Mouse (Mus musculus): ENCODE data around the gene Nipbl.

Gene Nipbl

GRCm38 (mm10) chr15:8420909-8421308, 23.4 kb downstream of the Nipbl start:
- CTCF ChIA-PET, result no interaction called here

DNA sequence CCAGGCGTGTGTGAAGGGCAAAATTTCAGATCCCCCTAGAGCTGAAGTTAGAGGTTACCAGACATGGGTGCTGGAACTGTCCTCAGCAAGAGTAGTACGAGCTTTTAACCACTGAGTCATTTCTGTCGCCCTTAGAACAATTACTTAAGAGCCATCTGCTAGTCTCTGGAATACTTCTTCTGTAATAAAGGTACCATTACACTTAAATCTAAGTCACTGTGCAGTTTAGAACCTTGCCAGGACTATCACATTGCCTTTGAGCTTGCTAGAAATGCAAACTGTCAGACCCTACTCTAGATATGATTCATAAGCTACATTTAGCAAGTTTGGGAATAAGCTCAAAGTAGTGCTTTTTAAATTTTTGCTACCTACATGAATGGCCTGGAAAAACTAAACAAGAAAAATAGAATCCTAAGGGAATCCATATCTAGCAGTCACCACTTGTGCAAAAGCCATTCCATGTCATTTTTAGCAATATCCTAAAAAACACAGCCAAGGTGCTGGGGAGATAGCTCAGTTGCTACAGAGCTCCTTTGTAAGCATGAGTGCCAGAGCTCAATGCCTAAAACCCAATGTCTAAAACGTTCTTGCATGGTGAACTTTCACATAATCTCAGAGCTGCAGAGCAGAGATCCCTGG, 27.6 kb downstream of the Nipbl start:
- CTCF ChIA-PET, result no interaction called here

- CTCF ChIA-PET, result no interaction called here
These were observed 30.9 kb downstream of the Nipbl start for GRCm38 (mm10) chr15:8413356-8413755.

- CTCF ChIA-PET, result no interaction called here
These were observed 32.4 kb downstream of the Nipbl start for GRCm38 (mm10) chr15:8411873-8412272.

DNA sequence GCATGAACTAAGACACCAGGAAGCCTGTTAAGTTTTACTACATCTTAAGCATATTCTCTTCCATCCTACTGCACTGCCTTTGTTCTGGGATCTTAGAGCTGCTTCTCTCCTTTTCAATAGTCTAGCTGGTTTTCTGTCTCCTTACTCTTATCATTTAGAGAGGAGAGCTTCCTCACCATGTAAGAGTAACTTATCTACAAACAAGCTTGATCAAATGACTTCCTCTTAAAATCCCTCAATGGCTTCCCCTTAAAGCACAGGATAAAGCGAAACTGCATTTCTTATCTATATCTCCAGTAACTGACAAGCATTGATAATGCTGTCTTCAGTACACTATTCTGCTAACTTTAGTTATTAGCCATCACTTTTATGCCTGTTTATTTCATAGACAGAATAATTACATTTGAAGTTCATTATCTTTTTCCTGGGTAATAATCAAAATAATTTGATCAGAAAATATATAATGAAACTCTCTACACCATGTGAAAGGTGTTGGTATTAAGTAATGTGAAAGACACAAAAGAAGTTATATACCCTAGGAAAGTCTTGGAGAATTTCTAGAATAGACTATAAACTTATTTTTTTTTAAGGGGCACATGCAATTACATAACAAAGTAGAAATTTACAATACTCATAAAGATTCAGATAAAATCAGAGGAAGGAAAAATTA, 33.0 kb downstream of the Nipbl start:
- CTCF ChIA-PET, result no interaction called here

DNA sequence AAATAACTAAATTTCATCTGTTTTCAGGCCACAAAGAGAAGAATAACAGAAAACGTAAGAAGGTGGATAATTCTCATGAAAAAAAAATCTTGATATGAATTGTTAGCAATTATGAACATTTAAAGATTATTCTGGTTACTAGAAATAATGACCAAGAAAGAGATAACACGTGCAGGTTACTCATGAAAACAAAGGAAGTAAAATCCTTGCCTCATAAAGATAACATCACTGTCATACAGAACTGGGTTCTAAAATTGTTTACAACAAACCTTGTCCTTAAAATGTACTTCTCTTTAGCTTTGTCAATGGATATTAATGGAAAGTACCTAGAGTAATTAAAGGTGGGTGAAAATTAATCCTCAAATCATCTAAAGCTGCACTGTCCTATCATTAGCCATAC, 37.2 kb downstream of the Nipbl start:
- CTCF ChIA-PET, result interaction anchor here (0.6 kb wide), 1 partner anchor 25 kb away, joined by 3 read pairs; no protein-coding TSS in a partner anchor

GRCm38 (mm10) chr15:8406219-8406618, 38.0 kb downstream of the Nipbl start:
- CTCF ChIA-PET, result interaction anchor here (1.7 kb wide), 1 partner anchor 24 kb away, joined by 5 read pairs; no protein-coding TSS in a partner anchor

DNA sequence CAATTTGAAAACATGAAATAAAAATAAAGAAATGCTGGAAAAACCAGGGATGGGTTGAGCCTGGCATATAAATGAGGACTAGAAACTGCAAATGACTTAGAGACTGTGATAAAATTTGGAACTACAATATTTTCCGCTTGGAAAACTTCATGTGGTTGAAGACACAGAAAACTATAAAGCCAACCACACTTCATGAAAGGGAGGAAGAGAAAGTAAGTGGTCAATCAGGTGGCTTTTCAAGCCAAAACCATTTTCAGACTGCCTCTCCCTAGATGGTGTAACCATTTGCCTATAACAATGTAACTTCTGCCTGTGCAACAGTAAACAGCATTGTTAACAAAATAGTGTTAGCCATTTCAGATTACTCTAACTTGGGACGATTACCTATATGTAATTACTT, 41.7 kb downstream of the Nipbl start:
- CTCF ChIA-PET, result no interaction called here

DNA sequence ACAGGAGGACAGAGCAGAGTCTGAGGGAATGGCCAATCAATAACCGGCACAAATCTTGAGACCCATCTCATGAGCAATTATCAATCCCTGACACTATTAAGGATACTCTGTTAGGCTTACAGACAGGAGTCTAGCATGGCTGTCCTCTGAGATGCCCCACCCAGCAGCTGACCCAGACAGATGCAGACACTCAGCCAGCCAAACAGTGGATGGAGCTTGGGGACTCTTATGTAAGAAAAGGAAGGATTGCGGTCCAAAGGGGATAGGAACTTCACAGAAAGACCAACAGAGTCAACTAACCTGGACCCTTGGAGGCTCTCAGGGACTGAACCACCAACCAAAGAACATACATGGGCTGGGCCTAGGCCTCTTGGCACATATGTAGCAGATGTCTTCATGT, 42.7 kb downstream of the Nipbl start:
- CTCF ChIA-PET, result no interaction called here

DNA sequence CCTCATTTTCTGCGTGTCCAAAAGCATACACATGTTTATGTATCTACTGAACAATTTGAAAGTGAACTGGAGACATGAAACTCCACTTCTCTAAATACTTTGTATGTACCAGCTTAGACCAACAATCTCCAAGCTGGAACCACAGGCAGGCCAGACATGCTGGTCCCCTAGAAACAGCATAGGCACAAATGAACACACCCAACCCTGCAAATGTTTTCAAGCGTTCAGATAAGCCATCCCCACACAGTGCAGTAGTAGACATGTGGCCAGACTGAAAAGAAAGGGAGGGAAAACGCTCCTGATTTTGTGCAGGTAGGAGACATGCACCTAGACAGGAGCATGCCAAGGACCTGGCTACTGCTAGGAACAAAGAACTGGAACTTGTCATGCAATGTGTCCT, 52.5 kb downstream of the Nipbl start:
- CTCF ChIA-PET, result no interaction called here

DNA sequence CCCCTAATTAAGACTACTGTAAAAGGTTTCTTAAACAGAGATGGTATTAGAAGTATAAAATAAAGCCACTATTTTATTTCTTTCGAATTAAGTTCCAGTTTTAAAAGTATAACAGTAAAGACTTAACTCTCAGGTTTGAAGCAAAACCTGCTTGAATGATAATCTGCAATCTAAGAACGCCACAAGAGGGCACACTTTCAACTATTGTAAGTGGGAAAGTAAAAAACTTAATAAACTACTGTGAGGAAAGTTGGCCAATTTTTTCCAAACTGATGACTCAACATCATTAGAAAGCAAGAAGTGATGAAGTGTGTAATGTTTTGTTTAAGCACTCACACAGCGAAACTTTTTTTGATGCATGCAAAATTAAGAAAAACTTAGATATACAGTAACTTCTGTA, 62.0 kb downstream of the Nipbl start:
- CTCF ChIA-PET, result interaction anchor here (0.6 to 0.8 kb wide), 4 partner anchors 16 to 38 kb away, joined by 3 to 11 read pairs (median 4); no protein-coding TSS in a partner anchor

- CTCF ChIA-PET, result no interaction called here
These were observed 68.6 kb downstream of the Nipbl start for GRCm38 (mm10) chr15:8375657-8376056.

DNA sequence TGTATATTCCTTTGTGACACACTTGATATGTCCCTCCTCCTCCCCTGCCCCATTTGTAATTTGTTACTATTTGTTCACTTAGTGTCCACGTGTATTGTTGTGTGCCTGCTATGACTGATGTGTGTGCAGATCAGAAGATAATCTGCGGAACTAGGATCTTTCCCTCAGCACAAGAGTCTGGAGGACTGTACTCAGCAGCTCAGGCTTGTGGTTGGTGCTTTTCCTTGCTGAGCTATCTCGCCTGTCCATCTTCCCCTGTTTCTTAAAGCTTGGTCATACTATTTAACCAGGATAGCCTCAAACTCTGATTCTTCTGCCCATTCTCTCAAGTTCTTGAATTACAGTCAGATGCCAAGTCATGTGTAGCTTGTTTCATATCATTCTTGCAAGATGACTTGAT, 69.5 kb downstream of the Nipbl start:
- CTCF ChIA-PET, result interaction anchor here (0.5 kb wide), 1 partner anchor 27 kb away, joined by 3 read pairs; no protein-coding TSS in a partner anchor

GRCm38 (mm10) chr15:8347104-8347773, 97.0 kb downstream of the Nipbl start:
- CTCF ChIA-PET, result interaction anchor here (0.6 kb wide), 1 partner anchor 27 kb away, joined by 3 read pairs; no protein-coding TSS in a partner anchor

GRCm38 (mm10) chr15:8340596-8340995, 103.7 kb downstream of the Nipbl start:
- CTCF ChIA-PET, result no interaction called here

- CTCF ChIA-PET, result no interaction called here
These were observed 112.7 kb downstream of the Nipbl start for GRCm38 (mm10) chr15:8331547-8331946.

DNA sequence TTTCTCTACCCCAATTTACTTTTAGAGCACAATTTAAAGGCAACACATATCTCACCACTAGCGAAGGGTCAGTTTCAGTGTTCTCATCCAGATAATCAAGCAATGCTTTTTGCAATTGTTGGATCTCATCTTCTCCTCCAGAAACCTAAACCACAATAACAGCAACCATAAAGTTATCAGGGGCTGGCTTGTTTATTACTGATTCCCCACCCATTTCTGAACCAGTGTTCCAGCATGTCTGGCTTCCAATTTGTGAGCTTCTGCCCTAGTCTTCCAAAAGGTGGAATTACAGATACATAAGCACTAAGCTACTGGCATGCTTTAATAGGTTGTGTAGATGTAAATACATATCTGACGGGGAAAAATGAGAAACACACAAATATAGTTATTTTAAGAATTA, 118.6 kb downstream of the Nipbl start:
- CTCF ChIA-PET, result no interaction called here

GRCm38 (mm10) chr15:8324833-8325232, 119.4 kb downstream of the Nipbl start:
- CTCF ChIA-PET, result no interaction called here

GRCm38 (mm10) chr15:8324061-8324460, 120.2 kb downstream of the Nipbl start:
- CTCF ChIA-PET, result no interaction called here

DNA sequence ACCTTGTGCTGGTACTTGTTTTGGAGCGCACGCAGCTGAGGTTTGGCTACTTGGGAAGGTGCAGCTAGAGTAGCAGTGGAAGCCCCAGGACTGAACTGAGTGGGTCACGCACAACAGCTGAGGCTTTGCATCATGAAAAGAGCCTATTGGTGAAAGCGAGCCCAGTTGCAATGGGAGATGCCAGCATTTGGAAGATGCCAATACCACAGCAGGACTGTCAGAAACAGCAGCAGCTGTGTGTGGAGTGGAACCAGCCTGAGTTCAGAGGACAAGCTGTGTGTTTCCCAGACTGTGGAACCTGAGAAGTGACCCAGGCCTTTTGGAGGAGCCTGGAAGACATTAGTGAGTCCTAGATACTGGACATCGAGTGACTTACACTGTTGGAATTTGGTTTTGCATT, 122.8 kb downstream of the Nipbl start:
- CTCF ChIA-PET, result no interaction called here

DNA sequence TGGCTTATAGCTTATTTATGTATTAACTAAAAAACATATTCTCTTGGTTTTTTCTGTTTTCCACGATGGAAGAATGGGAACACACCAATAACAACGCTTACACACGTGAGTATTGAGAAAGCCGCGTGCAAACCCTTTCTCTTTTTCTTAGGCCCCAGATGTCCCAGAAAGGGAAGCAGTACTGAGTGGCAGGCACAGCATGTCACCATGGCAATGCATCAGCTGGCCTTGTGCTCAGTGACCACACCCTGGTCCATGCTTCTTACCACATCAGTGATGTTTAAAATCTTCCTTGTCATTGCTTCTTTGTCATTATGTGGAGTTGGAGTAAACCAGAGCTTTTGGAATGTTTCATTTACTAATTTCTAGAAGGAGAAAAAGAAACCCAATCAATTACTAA, 125.1 kb downstream of the Nipbl start:
- CTCF ChIA-PET, result no interaction called here

DNA sequence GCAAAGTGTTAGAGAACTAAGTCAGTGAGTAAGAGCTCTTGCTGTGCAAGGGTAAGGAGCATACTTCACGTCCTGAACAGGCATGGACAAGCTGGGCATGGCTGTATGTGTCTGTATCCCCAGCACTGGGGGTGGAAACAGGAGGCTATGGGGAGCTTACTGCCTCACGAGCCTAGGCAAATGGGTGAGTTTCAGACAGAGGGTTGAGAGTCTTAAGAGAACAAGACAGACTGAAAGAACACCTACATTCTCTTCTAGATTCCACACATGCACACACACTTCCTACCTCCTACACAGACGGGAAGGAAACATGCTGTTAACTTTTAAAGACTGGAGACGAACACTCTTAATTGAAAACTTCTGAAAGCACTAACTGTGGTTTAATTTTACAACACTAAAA, 126.9 kb downstream of the Nipbl start:
- CTCF ChIA-PET, result no interaction called here

GRCm38 (mm10) chr15:8305474-8305873, 138.8 kb downstream of the Nipbl start:
- CTCF ChIA-PET, result interaction anchor here (0.8 kb wide), 1 partner anchor 33 kb away, joined by 3 read pairs; no protein-coding TSS in a partner anchor
